Mouse (Mus musculus): ENCODE data around the gene Pigl. TPM values are rescaled to one million over a fixed set of nuclear protein-coding genes. Genes with fewer than 3 reads are reported as not detected.
A peak's percentile ranks its signal among the peaks of the same experiment; 100 is the strongest.

The Pigl gene
- polyA plus RNA-seq, 1 experiment from 2014 or later = 10.5 TPM

DNA sequence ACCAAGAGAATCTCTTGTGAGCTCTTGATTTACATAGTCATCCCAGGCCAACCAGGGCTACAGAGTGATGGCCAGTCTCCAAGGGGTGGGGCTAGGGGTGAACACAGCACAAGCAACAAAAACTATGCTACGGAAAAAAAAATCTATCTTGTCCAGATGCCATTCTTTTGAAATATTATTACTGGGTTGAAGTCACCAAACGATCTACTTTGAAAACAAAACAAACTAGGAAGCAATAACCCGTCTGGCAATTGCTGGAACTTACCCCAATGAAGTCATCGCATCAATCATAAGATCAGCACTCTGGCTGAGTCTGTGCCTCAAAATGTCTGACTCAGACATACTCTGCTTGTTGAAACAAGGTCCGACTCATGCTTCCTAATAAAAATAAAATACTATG lies 91.5 kb downstream of the Pigl start:
- peak overlapping the region; percentile 88 for H3K9ac ChIP-seq (ENCODE audit: low read length)
- ATAC-seq (ENCODE audit: low read depth) = peak; percentile 21; the same call in 1 of the 2 replicates

DNA sequence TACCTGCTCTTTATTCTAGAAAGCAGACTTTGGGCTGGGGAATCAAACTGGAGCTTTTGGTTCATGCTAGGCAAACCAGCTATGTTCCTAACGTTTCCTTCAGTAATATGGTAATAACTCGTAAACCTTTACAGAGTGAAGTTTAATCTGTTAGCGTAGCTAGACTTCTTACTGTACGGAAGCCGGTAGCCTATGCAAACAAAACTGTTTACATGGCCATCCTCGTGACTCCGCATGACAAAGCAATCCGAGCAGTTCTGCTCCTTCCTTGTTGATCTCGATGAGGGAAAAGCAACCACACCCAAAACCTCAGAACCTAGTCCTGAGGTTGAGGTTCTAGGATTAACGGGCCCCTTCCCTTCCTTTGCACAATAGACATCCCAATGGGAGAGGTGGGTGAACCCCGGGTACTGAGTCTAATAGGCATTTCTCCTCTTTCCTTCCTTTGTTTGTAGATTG lies 92.0 kb downstream of the Pigl start:
- H3K4me1 ChIP-seq (replicated peaks; ENCODE audit: control insufficient read depth, insufficient read depth, low read length) = peaks cover 24% of the 10 kb centered on the region
- WGBS = 0% methylated on average over 11 of the region's 11 CpGs

More for the DNA sequence above, 91.5 kb downstream of the Pigl start:
- peak overlapping the region; percentile 70 for H3K4me3 ChIP-seq (ENCODE audit: low read length)
- H3K9me3 ChIP-seq (ENCODE audit: control insufficient read depth, low read length) = no peaks in the 10 kb centered on the region
- peaks cover 23% of the 10 kb centered on the region for H3K4me1 ChIP-seq (replicated peaks; ENCODE audit: control insufficient read depth, insufficient read depth, low read length)
- H3K27ac ChIP-seq (ENCODE audit: low read length) = peak overlapping the region; percentile 96
- no peaks in the 10 kb centered on the region for H3K27me3 ChIP-seq (ENCODE audit: control insufficient read depth, insufficient read depth, low read depth, low read length)
- peaks cover 15% of the 10 kb centered on the region; the same call in 1 of the 2 replicates for H3K36me3 ChIP-seq (ENCODE audit: control insufficient read depth, insufficient read depth, low read length)
- WGBS = 8% methylated on average over 5 of the region's 5 CpGs
- peak overlapping the region; percentile 89 for H3K4me2 ChIP-seq (ENCODE audit: low read depth, low read length)

DNA sequence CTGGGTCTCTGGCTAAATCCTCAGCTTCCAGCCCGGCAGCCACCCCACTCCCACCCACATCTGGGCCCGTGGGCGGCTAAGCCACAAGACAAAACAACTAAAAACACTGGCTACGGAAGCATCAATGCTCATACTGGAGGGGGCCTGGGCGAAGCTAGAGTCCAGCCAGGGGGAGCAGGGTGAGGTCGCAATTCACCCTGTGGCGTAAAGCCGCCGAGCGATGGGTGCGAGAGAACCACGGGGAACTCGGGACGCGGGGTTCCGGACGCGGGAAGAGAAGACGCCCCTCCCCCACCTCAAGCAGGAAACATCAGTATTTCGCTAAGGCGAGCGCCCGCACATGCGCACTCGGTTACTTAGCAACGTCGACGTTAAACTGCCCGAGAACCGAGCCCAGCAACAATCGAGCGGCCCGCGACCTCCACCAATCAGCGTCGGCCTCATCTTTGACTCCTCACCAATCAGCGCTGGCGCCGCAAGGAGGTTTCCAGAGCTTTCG lies 92.5 kb downstream of the Pigl start, which contains the start of gene Ubb:
Ubb (plus strand) TSS at position 445 of the 499 bp plus-strand sequence.
- peak within 1 kb of the TSS; percentile 70 for H3K4me3 ChIP-seq (ENCODE audit: low read length)
- H3K9ac ChIP-seq (ENCODE audit: low read length) = peak within 1 kb of the TSS; percentile 88
- no peaks in the 10 kb centered on the region for H3K27me3 ChIP-seq (ENCODE audit: control insufficient read depth, insufficient read depth, low read depth, low read length)
- peaks cover 16% of the 10 kb centered on the region; the same call in 1 of the 2 replicates for H3K36me3 ChIP-seq (ENCODE audit: control insufficient read depth, insufficient read depth, low read length)
- H3K4me2 ChIP-seq (ENCODE audit: low read depth, low read length) = peak within 1 kb of the TSS; percentile 89
- H3K9me3 ChIP-seq (ENCODE audit: control insufficient read depth, low read length) = no peaks in the 10 kb centered on the region
- ATAC-seq (ENCODE audit: low read depth) = peak; percentile 98
- H3K27ac ChIP-seq (ENCODE audit: low read length) = peak within 1 kb of the TSS; percentile 96
- under 1% methylated on average over 40 of the region's 40 CpGs for WGBS
- H3K4me1 ChIP-seq (replicated peaks; ENCODE audit: control insufficient read depth, insufficient read depth, low read length) = peaks cover 24% of the 10 kb centered on the region

More for the DNA sequence above, 92.0 kb downstream of the Pigl start:
- Histone ChIP-seq H3K4me3 (ENCODE audit: low read length) (peak overlapping the region; percentile 70), H3K27ac (ENCODE audit: low read length) (peak overlapping the region; percentile 96), H3K27me3 (ENCODE audit: control insufficient read depth, insufficient read depth, low read depth, low read length) (no peaks in the 10 kb centered on the region), H3K9me3 (ENCODE audit: control insufficient read depth, low read length) (no peaks in the 10 kb centered on the region), H3K36me3 (ENCODE audit: control insufficient read depth, insufficient read depth, low read length) (peaks cover 16% of the 10 kb centered on the region; the same call in 1 of the 2 replicates), H3K4me2 (ENCODE audit: low read depth, low read length) (peak overlapping the region; percentile 89), H3K9ac (ENCODE audit: low read length) (peak overlapping the region; percentile 88)
- ATAC-seq (ENCODE audit: low read depth) = peak; percentile 41

DNA sequence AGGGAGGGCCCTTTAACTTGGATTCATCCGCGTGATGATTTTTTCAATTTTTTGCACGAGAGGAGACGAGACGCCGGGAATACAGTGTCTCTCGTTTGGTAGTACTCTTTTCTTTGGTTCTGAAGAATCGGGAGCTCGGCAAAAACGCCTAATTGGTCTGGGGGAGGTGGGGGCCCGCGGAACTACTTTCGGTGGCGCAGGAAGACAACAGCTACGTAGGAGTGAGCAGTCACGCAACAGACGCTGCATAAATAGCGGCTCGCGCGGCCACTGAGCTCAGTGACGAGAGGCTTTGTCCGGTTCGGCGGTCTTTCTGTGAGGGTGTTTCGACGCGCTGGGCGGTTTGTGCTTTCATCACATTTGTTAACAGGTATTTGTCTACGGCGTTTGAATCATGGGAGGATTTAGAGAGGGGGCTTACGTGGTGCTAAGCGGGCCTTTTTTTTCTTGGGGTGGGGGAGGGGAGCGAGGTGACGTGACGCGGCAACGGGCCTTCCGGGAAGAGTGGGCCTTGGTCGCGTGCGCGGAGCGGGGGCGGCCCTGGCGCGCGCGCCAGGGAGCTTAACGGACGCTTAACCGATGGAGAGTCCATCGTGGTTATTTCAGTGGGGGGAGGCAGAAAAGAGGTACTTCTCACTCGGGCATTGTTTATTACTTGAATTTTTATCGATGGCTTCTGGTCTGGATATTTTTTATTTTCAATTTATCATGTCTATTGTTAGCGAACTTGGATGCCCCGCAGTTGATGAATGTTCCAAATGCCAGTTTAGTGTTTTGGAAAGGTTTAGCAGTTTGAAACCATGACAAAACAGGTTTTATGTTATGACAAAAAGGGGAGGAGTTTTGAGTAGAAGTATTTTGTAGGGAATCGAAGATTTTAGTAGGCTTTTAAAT lies 93.2 kb downstream of the Pigl start:
- H3K27ac ChIP-seq (ENCODE audit: low read length) = peak overlapping the region; percentile 50
- peak overlapping the region; percentile 54 for H3K4me2 ChIP-seq (ENCODE audit: low read depth, low read length)
- no peaks in the 10 kb centered on the region for H3K27me3 ChIP-seq (ENCODE audit: control insufficient read depth, insufficient read depth, low read depth, low read length)
- H3K36me3 ChIP-seq (ENCODE audit: control insufficient read depth, insufficient read depth, low read length) = peaks cover 16% of the 10 kb centered on the region; the same call in 1 of the 2 replicates
- no peaks in the 10 kb centered on the region for H3K9me3 ChIP-seq (ENCODE audit: control insufficient read depth, low read length)
- under 1% methylated on average over 58 of the region's 58 CpGs for WGBS
- H3K9ac ChIP-seq (ENCODE audit: low read length) = peak overlapping the region; percentile 77
- peaks cover 24% of the 10 kb centered on the region for H3K4me1 ChIP-seq (replicated peaks; ENCODE audit: control insufficient read depth, insufficient read depth, low read length)
- H3K4me3 ChIP-seq (ENCODE audit: low read length) = peak overlapping the region; percentile 70
- ATAC-seq (ENCODE audit: low read depth) = peak; percentile 83

DNA sequence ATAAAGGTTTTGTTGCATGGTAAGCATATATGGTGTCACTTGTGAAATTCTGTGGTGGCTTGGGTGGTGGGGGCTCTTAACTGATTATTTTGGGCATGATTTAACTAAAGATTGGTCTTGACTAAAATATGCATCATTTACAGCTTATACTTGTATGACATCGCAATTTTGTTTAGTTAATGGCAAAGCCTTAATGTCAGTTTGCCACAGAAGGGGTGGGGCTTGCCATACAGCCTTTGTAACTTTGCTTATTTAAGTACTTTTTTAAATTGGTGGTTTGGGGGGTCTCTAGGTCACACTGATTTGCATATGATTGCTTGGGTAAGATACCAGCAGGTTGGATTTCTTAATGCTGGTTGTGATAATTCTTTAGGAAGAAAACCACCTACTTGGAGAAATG lies 94.9 kb downstream of the Pigl start:
- peaks cover 16% of the 10 kb centered on the region; the same call in 1 of the 2 replicates for H3K36me3 ChIP-seq (ENCODE audit: control insufficient read depth, insufficient read depth, low read length)
- no peak overlapping the region for H3K27ac ChIP-seq (ENCODE audit: low read length)
- peak overlapping the region; percentile 95 for H3K4me2 ChIP-seq (ENCODE audit: low read depth, low read length)
- peak overlapping the region; percentile 56 for H3K9ac ChIP-seq (ENCODE audit: low read length)
- H3K9me3 ChIP-seq (ENCODE audit: control insufficient read depth, low read length) = no peaks in the 10 kb centered on the region
- 17% methylated on average over 1 of the region's 1 CpGs for whole genome bisulfite sequencing
- H3K27me3 ChIP-seq (ENCODE audit: control insufficient read depth, insufficient read depth, low read depth, low read length) = no peaks in the 10 kb centered on the region
- ATAC-seq (ENCODE audit: low read depth) = no peak
- peak overlapping the region; percentile 61 for H3K4me3 ChIP-seq (ENCODE audit: low read length)
- H3K4me1 ChIP-seq (replicated peaks; ENCODE audit: control insufficient read depth, insufficient read depth, low read length) = peaks cover 24% of the 10 kb centered on the region

DNA sequence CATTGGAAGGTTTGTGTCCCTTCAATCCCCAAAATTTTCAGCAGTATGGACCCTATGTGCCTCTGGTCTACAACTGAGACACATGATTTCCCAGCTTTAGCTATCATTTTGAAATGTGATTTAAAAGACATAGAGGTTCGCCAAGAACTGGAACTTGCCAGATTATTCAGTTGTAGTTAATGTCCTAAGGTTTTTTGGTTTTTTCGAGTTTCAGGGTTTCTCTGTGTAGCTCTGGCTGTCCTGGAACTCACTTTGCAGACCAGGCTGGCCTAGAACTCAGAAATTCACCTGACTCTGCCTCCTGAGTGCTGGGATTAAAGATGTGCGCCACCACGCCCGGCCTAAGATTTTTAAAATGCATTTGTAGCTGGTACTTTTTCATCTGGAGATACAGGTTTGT lies 95.4 kb downstream of the Pigl start:
- 65% methylated on average over 5 of the region's 5 CpGs for WGBS
- no peak for ATAC-seq (ENCODE audit: low read depth)

DNA sequence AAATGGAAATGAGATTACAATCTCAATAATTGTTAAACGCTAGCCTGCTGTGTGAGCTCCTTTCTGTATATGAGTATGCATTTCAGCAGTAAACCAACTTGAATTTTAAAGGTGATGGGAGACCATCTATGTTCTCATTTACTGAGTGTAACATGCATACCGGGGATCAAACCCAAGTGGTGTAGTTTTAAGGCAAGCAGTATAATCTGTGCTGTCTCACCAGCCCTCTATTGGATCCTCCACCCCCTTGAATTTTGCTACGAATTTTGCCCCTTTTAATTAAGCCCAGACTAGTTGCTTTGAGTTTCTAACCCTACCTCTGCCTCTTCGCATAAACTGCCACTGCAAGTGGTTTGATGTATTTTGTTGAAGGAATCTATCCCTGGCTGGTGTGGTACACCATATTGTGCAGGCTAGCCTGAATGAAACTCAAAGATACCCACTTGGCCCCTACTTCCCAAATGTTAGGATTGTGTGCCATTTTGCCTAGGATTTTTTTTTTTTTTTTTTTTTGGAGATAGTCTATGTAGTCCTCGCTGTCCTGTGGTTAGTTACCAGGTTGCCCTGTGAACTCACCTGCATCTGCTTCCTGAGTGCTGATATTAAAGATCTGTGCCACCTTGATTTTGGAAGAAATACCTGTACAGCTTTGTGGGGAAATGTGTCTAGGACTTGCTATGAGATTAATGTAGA lies 96.0 kb downstream of the Pigl start:
- WGBS = 63% methylated on average over 5 of the region's 5 CpGs
- Histone ChIP-seq H3K4me1 (replicated peaks; ENCODE audit: control insufficient read depth, insufficient read depth, low read length) (peaks cover 20% of the 10 kb centered on the region), H3K9ac (ENCODE audit: low read length) (peak overlapping the region; percentile 21), H3K36me3 (ENCODE audit: control insufficient read depth, insufficient read depth, low read length) (peaks cover 16% of the 10 kb centered on the region; the same call in 1 of the 2 replicates), H3K4me3 (ENCODE audit: low read length) (peak overlapping the region; percentile 61), H3K27me3 (ENCODE audit: control insufficient read depth, insufficient read depth, low read depth, low read length) (no peaks in the 10 kb centered on the region), H3K27ac (ENCODE audit: low read length) (no peak overlapping the region), H3K9me3 (ENCODE audit: control insufficient read depth, low read length) (no peaks in the 10 kb centered on the region), H3K4me2 (ENCODE audit: low read depth, low read length) (peak overlapping the region; percentile 95)
- no peak for ATAC-seq (ENCODE audit: low read depth)

More for the DNA sequence above, 95.4 kb downstream of the Pigl start:
- no peak overlapping the region for H3K27ac ChIP-seq (ENCODE audit: low read length)
- peak overlapping the region; percentile 61 for H3K4me3 ChIP-seq (ENCODE audit: low read length)
- peak overlapping the region; percentile 21 for H3K9ac ChIP-seq (ENCODE audit: low read length)
- H3K36me3 ChIP-seq (ENCODE audit: control insufficient read depth, insufficient read depth, low read length) = peaks cover 16% of the 10 kb centered on the region; the same call in 1 of the 2 replicates
- no peaks in the 10 kb centered on the region for H3K9me3 ChIP-seq (ENCODE audit: control insufficient read depth, low read length)
- peaks cover 24% of the 10 kb centered on the region for H3K4me1 ChIP-seq (replicated peaks; ENCODE audit: control insufficient read depth, insufficient read depth, low read length)
- no peaks in the 10 kb centered on the region for H3K27me3 ChIP-seq (ENCODE audit: control insufficient read depth, insufficient read depth, low read depth, low read length)
- H3K4me2 ChIP-seq (ENCODE audit: low read depth, low read length) = peak overlapping the region; percentile 95

DNA sequence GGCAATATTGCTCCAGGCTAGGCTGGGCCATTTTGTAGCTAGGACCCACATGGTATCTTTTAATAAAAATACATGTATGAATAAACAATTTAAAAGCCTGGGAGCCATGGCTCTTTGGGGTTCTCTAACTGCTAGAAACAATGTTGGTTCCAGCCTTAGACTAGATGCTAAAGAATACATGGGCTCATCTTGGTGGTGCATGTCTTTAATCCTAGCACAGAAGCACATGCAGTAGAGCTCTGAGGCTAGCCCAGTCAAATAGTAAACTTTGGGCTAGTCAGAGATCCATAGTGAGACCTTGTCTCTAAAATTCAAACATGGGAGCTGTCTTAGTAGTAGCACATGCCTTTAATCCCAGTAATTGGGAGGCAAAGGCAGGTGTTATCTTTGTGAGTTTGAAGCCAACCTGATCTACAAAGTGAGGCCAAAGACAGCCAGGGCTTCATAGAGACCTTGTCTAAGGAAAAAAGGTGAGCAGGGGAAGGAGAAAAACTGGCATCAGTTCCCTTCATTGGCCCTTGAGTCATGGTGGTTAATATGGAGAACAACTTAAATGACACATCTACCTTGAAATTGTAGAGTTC lies 96.8 kb downstream of the Pigl start:
- ATAC-seq (ENCODE audit: low read depth) = no peak
- Histone ChIP-seq H3K27ac (ENCODE audit: low read length) (no peak overlapping the region), H3K4me2 (ENCODE audit: low read depth, low read length) (peak overlapping the region; percentile 95), H3K9me3 (ENCODE audit: control insufficient read depth, low read length) (no peaks in the 10 kb centered on the region), H3K9ac (ENCODE audit: low read length) (no peak overlapping the region), H3K27me3 (ENCODE audit: control insufficient read depth, insufficient read depth, low read depth, low read length) (no peaks in the 10 kb centered on the region), H3K4me3 (ENCODE audit: low read length) (peak overlapping the region; percentile 61; the same call in 1 of the 2 replicates), H3K4me1 (replicated peaks; ENCODE audit: control insufficient read depth, insufficient read depth, low read length) (peaks cover 17% of the 10 kb centered on the region), H3K36me3 (ENCODE audit: control insufficient read depth, insufficient read depth, low read length) (peaks cover 16% of the 10 kb centered on the region; the same call in 1 of the 2 replicates)

Data from lung, embryonic 16.5 days (tissue).